Mouse (Mus musculus): Measurements from ENCODE around the gene Gm5134. TPM values are rescaled to one million over a fixed set of nuclear protein-coding genes. Genes with fewer than 3 reads are reported as not detected.

The Gm5134 gene
- total and polyA plus RNA-seq, 3 experiments: not detected

- no peaks in the 10 kb centered on the region for H3K79me2 ChIP-seq (ENCODE audit: control insufficient read depth, insufficient read depth, low read length, poor library complexity)
- no peaks in the 10 kb centered on the region for H3K36me3 ChIP-seq (ENCODE audit: control insufficient read depth in 1 of 2, insufficient read depth in 2 of 2, low read length in 2 of 2)
- TF ChIP-seq KAT2A (conservative IDR thresholded peaks at IDR 0.05; ENCODE audit: low read depth, low read length): no peak
- TF ChIP-seq ZC3H11A (IDR thresholded peaks at IDR 0.05; ENCODE audit: low read depth, low read length): no peak
- TF ChIP-seq SMC3 (IDR thresholded peaks at IDR 0.05; ENCODE audit: low read depth, low read length): no peak
- TF ChIP-seq CHD1 (IDR thresholded peaks at IDR 0.05; ENCODE audit: low read depth, low read length): no peak
- H3K27ac ChIP-seq (ENCODE audit: control insufficient read depth, low read depth, low read length): no peak overlapping the region
- no peak for DNase-seq (ENCODE audit: low read depth, low spot score)
- H3K27me3 ChIP-seq (ENCODE audit: control insufficient read depth in 1 of 2, insufficient read depth in 2 of 2, low read length in 2 of 2): no peaks in the 10 kb centered on the region; a peak in 1 of 4 replicates
- no peak overlapping the region for H3K4me3 ChIP-seq (ENCODE audit: control insufficient read depth in 1 of 2, insufficient read depth in 1 of 2, low read depth in 2 of 2, low read length in 2 of 2)
- no peaks in the 10 kb centered on the region for H3K9me3 ChIP-seq (replicated peaks; ENCODE audit: insufficient read depth, low read length)
- H3K9ac ChIP-seq (ENCODE audit: control insufficient read depth, low read depth, low read length, poor library complexity, severe bottlenecking): no peak overlapping the region
- H3K4me1 ChIP-seq (ENCODE audit: control insufficient read depth in 1 of 2, insufficient read depth in 2 of 2, low read length in 2 of 2): no peaks in the 10 kb centered on the region
Measured at GRCm38 (mm10) chr10:76047182-76047869, 93.0 kb downstream of the Gm5134 start.

- DNase-seq (ENCODE audit: low read depth, low spot score): no peak
- Histone ChIP-seq H3K36me3 (ENCODE audit: control insufficient read depth in 1 of 2, insufficient read depth in 2 of 2, low read length in 2 of 2) (no peaks in the 10 kb centered on the region), H3K9me3 (replicated peaks; ENCODE audit: insufficient read depth, low read length) (no peaks in the 10 kb centered on the region), H3K9ac (ENCODE audit: control insufficient read depth, low read depth, low read length, poor library complexity, severe bottlenecking) (no peak overlapping the region), H3K79me2 (ENCODE audit: control insufficient read depth, insufficient read depth, low read length, poor library complexity) (no peaks in the 10 kb centered on the region), H3K4me1 (ENCODE audit: control insufficient read depth in 1 of 2, insufficient read depth in 2 of 2, low read length in 2 of 2) (no peaks in the 10 kb centered on the region), H3K27ac (ENCODE audit: control insufficient read depth, low read depth, low read length) (no peak overlapping the region), H3K4me3 (ENCODE audit: control insufficient read depth in 1 of 2, insufficient read depth in 1 of 2, low read depth in 2 of 2, low read length in 2 of 2) (no peak overlapping the region), H3K27me3 (ENCODE audit: control insufficient read depth in 1 of 2, insufficient read depth in 2 of 2, low read length in 2 of 2) (no peaks in the 10 kb centered on the region; a peak in 1 of 4 replicates)
- TF ChIP-seq UBTF (IDR thresholded peaks at IDR 0.05; ENCODE audit: borderline replicate concordance, insufficient read depth, low read depth, low read length) (no peak), SIN3A (IDR thresholded peaks at IDR 0.05; ENCODE audit: low read length) (no peak), E2F4 (IDR thresholded peaks at IDR 0.05; ENCODE audit: borderline replicate concordance, low read depth, low read length) (no peak), NELFE (IDR thresholded peaks at IDR 0.05; ENCODE audit: low read depth, low read length) (no peak), MAX (IDR thresholded peaks at IDR 0.05; ENCODE audit: low read length) (no peak), SMC3 (IDR thresholded peaks at IDR 0.05; ENCODE audit: low read depth, low read length) (no peak), KAT2A (conservative IDR thresholded peaks at IDR 0.05; ENCODE audit: low read depth, low read length) (no peak), ELF1 (IDR thresholded peaks at IDR 0.05; ENCODE audit: low read depth, low read length) (no peak), MXI1 (IDR thresholded peaks at IDR 0.05; ENCODE audit: low read depth, low read length) (no peak), CTCF (IDR thresholded peaks at IDR 0.05 in 2 of 3, conservative IDR thresholded peaks at IDR 0.05 in 1 of 3; ENCODE audit: control insufficient read depth in 1 of 3, insufficient read depth in 1 of 3, low read depth in 2 of 3, low read length in 3 of 3, poor library complexity in 1 of 3, severe bottlenecking in 1 of 3) (no peak), USF2 (IDR thresholded peaks at IDR 0.05; ENCODE audit: borderline replicate concordance in 1 of 2, insufficient read depth in 1 of 2, low read depth in 1 of 2, low read length in 2 of 2) (no peak), EP300 (IDR thresholded peaks at IDR 0.05; ENCODE audit: low read depth in 1 of 2, low read length in 2 of 2) (no peak), GATA1 (IDR thresholded peaks at IDR 0.05; ENCODE audit: low read depth, low read length) (no peak), POLR2A (IDR thresholded peaks at IDR 0.05; ENCODE audit: control insufficient read depth in 1 of 2, insufficient read depth in 1 of 2, low read depth in 1 of 2, low read length in 2 of 2, poor library complexity in 1 of 2) (no peak), JUND (IDR thresholded peaks at IDR 0.05; ENCODE audit: low read depth, low read length) (no peak)
Measured at GRCm38 (mm10) chr10:76048967-76049366, 94.7 kb downstream of the Gm5134 start.
